Mouse (Mus musculus) adipocyte (in vitro differentiated cells): ENCODE results near the gene Ankrd6.

ENCODE experiments used
- DNase-seq: peaks from one replicate; pipeline ENCODE4 v3.0.0-alpha.2; 2016; ENCODE audit warnings: low spot score

Ankrd6 gene

DNA sequence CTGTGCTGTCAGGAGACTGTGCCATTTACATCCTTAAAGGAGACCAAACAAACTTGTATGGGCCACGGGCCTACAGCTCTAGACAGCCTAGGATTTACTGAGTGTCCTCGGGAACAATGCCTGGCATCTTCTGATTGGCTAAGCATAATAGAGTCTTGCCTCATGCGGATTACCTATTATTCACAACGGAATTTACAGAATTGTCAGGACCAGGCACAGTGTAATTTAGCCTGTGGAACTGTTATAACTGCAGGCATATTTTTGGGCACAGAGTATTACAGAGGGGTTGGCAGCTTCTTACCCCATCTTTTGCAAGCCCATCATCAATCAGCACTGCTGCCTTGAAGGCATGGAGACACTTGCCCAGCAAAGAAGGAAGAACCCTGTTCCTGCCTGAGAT, 51.6 kb downstream of the Ankrd6 start:
- no peak for DNase-seq

DNA sequence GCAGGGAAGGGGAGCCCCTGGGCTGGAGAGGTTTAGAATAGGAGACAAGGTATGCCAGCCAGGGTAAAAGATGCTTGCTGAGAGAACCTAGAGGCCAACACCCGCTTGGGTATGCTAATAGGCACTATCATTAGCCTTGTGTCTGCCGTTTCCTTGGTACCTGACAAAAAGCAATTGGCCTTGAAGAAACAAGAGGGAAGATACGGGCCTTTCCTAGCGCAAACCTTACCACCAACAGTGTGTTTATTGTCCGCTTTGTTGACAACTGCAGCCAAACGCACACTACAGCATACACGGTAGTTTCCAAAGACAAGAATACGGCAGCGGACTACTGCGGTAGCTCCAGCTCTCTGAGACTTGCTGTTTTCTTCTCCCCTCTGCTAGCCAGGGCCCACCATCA, 59.3 kb downstream of the Ankrd6 start:
- DNase-seq, result no peak

DNA sequence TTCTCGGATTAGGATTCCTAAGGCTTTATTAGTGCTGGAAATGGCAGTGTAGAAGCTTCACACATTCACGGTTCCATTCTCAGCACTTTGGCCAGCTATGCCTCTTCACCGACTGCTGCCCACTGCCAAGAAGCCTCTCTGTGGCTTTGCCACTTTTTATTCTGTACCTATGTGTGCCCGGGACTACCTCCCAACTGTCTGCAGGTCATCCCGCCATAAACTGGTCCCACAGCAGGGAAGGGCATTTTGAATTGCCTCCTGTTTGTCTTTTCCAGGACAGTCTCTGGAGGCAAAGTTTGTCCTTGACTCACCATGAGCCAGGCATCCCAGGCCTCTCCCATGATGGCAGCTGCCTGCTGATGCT, 59.9 kb downstream of the Ankrd6 start:
- no peak for DNase-seq

DNA sequence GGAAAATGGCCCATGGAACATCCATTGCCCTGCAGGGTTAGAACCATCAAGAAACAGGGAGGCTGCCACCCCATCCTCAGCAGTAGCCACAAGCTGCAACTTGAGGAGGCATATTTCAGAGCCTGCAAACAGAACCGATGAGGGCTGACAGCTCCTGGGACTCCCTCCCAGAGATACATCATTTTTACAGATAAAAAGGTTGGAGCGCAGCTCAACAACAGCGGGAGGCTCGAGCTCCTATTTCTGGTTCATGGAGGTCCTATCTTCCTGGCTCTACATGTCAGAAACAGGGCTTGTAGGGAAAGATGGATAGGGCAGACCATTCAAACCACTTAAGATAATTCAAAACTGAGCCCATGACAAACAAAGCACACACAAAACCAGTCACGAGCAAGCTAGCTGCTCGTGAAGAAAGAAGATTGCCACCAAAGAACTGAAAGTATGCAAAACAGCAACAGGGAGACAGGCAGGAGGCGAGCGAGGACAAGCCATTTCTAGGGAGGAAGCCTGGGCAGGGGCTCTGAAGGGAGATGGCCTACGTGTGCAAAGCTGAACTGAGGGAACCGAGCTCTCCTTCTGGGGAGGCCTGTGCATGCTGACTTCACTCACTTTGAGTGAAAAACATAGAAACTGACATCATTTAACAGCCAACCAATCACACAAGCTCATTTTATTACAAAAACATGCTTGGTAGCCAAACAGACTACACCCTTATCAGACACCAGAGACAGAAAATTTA, 60.5 kb downstream of the Ankrd6 start:
- no peak for DNase-seq

DNA sequence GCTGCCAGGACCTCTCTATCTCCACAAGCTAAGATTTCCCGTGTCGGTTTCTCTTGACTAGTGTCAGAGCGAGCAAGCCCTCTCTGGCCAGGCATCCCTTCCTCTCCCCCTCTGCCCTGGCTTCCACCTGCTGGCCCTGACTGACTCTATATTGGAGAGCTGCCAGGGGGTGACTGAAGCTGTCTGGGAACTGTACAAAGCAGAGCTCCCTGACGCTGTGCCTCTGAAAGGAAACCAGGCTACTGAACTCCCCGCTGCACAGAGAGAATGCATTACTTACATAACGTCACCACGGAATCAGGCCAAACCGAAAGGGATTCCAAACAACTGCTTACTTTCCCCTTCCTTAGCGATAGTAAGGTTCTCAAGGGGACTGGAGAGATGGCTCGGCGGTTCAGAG, 61.4 kb downstream of the Ankrd6 start:
- no peak for DNase-seq

DNA sequence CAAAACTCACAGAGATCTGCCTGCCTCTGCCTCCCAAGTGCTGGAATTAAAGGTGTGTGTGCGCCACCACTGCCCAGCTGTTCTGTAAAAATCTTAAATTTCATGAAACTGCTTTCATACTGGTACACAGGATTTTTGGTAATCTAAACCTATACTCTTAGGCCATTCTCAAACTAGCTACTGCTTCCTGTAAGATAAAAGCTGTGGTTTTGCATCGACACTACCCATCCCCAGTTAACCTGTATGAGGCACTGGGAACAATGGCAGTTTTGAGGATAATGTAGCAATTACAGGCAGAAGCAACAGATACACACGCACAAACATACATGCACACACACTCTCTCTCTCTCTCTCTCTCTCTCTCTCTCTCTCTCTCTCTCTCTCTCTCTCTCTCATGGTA, 64.2 kb downstream of the Ankrd6 start:
- DNase-seq, result no peak

DNA sequence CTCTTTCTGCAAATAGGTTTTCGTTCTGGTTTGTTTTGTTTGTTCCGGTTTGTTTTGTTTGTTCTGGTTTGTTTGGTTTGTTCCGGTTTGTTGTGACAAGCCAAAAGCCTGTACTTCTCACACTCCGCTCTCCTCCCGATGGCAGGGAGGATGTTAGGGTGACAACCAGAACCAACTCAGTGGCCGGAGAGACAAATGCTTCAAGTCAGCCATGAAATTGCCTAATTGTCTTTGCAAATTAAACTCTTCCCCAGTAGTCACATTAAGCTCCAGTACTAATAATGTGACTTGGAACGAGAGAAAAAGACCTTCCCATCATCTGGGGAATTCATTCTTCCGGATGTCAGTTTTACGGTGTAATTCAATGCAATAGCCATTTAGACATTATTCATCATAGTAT, 66.0 kb downstream of the Ankrd6 start:
- DNase-seq, result no peak

DNA sequence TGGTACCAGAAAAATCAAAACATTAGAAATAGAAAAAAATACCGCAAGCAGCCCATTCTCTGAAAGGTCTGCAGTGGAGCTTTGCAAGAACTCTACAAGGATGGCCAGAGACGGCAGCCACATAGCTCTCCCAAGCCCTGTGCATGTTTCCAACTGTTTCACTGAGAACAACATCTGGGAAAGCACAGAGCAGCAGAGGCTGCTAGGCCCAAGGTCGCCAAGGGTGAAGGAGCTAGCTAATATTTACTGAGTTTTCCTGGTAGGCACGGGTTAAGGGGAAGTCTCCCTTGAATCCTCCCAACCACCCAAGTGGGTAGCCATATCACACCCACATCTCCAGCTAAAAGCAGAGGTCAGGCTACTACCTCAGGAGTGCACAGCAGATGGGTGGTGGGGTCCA, 69.6 kb downstream of the Ankrd6 start:
- DNase-seq, result no peak

DNA sequence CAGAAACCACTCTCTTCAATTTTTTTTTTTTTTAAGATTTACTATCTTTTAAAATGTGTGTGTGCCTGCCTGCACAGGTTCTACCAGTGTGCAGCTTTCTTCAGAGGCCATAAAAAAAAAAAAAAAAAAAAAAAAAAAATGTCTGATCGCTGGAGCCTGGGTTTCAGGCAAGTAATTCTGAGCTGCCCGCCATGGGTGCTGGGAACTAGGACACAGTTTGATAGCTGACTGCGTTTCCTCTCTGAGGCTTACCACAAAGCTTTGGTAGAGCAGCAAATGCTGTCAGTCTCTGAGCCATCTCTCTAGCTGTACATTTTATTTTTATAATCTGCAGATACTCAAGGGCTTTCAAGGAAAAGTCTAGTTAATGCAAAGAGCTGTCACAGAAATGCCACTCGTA, 76.0 kb downstream of the Ankrd6 start:
- DNase-seq, result no peak

DNA sequence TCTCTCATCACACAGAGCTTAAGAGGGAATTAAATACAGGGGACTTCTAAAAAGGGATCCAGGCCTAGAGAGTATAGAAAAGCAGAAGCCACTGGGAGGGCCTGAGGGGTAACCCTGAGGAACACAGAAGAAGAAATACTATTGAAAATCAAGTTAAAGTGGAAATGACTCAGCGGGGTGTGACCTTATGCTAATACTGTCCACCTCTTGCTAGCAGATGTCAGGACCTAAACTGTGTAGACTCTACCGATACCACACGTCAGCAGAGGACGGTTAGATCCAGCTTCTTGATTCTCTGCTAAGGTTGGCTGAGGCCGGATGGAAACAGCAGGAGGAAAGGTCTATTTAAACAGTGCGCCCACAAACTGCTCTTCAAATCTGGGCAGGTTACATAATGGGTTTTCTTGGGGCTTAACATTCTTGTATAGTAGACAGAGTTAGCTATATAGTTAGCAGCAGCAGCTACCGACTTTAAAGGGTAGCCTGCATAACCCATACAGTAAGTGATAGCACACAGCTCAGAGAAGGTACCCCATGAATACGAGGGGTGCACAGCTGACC, 78.4 kb downstream of the Ankrd6 start:
- DNase-seq, result no peak

DNA sequence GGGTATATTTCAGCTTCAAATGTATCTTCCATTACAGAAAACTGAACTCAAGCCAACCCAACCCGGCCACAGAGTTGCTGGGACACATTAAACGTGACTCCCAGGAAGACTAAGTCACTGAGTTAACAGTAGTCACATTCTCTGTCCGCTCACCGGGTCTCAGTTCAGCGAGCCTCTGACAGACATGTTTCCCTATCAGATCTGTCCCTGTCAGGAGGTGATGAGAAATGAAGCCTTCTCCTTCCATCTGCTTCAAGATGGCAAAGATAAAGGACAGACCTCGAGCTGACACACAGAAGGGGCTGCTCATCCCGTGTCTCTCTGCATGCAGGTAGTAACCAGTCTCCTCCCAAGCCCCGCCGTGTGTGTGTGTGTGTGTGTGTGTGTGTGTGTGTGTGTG, 81.3 kb downstream of the Ankrd6 start:
- no peak for DNase-seq

DNA sequence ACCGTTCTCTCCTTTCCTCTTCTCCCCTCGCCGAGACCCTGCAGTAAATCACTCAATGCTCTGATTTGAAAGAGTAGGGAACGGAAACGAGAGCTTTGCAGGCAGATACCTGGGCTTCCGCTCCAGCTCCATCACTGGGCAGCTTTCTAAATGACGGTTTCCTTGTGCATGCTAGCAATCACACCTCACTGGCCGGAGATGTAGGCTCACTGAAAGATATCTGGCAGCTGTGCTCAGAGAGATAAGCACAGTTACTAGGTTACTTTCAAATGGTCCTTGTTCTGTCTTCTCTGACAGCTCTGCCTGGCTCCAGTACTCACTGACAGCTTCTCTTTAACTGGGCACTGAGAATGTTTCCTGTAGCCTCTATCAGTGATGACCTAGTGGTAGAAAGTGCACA, 81.8 kb downstream of the Ankrd6 start:
- DNase-seq, result no peak

DNA sequence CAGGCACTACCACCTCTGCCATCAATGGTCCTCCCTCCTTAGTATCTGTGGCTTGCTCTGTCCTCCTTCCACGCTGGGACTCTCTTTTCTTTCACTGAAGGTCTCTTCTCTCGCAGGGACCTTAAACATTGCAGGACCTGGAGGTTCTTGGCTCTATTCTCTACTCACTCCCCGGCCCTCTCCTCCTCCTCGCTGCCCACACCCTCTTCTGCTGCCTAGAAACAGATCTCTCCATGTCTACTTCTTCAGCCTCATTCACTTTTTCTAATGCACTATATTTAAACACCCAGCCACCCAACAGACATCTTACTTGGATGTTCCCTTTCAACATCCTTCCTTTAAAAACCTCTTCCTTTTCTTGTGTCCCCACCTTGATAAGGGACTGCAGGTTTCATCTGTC, 82.2 kb downstream of the Ankrd6 start:
- no peak for DNase-seq

DNA sequence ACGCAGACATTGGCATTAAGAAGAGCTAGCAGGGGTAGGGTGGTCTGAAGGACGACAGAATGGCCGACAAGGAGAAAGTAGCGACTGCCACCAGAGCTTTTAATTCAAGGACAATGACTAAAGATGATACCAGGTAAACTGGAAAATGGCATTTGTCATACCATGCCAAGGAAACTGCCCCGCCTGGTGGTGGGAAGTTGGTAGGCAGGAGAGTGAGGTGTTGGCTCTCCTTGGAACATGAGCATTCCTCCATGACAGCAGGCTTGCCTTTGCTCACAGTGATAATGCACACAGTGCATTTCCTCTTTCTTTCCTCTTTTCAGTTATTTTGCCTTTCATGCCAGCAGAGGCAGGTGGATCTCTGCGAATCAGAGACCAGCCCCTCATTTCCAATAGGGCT, 83.2 kb downstream of the Ankrd6 start:
- no peak for DNase-seq

DNA sequence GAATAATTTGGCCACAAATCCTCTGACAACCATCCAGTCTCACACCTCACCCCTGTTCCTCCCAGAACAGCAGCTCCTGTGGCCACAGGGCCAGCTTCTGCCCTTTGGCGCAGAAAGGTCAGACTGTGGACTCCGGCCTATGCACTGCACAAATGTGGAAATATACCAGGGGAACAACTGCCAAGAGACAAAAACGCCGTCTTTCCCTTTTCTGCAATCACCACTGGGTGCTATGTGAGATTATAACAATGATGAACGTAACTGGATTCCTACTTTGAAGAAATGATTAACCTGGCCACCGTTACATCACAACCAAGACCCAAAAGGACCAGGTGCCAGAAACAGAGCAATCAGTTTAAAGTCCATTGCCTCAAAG, 85.8 kb downstream of the Ankrd6 start:
- DNase-seq, result no peak

DNA sequence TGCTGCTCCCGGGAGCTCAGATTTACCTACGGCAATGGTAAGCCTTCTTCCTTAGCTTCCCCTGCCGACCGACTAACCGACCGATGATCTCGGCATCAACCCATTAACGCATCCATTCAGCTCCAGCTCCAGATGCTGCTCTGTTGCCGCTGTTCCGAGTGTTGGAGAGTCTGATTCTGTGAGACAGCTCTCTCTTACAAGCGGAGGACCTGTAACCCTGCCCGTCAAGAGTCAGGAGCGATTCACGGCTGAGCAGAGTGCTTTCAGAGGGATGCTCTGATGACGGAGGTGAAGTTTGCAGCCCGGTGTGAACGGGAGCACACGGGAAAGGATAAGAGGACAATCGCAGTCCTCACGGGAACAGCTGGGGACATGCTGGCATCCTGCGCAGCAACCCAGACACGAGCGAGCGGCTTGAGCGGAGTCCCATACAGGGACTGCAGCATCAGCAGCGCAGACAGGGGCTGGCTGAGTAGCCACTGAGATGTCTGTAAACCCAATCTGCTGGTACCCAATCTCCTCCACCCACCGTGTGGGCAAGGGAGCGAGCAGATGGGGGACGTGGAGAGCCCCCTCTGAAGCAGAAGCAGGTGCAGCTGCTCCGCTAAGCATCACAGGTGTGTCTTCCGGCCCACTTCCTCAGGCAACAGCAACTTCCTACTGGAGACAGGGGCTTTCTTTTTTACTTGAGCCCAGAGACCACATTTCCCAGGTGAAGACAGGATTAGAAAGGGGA, 86.3 kb downstream of the Ankrd6 start:
- no peak for DNase-seq

DNA sequence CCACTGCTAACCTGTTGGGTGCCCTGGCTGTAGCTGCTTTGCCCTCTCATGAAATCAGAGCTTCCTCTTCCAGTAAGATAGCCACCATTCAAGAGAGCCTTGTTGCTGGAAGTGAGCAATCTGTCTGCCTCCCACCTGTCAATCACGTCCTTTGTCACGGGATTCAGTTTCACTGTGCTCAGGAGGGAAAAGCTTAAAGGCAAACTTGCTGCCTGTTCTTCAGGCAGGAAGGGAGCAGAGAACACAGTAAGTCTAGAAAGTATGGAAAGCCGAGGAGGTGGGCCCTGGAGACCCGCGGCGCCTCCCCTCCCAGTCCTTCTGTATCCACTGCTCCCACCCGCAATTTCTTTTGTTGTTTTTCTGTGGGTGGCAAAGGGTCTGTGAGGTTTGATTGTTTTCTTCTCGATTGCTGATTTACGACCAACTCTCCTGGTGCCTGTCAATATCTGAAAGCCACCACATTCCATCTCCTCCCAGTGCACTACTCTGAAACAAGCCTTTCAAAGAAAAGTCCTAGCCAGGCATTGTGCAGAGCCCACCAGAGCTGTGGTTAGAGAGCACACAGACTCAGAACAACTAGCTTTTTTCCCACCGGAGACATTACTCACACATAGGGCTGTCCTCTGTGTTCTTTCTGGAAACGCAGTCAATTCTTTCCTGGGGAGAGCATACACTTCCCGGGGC, 87.1 kb downstream of the Ankrd6 start:
- no peak for DNase-seq

DNA sequence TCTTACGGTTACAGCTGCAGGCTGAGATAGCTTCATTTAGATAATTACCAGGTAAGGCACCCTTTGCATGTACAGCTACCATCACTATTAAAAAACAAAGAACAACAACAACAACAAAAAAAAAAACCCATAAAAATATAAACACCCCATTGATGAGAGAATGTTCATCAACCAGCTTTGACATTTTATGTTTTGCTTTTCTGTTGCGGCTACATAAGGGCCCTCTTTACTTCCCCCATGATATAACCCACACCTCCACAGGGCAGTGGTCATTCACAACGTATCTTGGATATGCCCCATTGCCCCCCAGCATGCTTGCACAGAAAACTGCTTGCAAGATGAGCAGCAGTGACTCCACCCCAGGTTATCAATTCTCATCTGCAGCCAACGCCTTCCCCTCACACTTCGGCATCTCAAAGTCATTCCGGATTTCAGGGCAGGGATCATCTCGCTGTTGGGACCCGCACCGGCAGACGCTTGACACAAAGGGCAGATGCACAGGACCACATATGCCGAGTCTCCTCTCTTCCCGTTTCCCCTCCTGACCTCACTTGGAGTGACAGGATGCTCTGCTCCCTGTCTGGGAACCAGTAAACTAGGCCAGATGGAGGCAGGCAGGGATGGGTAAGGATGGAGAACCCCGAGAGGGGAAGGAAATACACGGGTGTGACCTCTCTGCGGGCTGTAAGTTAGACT, 87.7 kb downstream of the Ankrd6 start:
- DNase-seq, result no peak

DNA sequence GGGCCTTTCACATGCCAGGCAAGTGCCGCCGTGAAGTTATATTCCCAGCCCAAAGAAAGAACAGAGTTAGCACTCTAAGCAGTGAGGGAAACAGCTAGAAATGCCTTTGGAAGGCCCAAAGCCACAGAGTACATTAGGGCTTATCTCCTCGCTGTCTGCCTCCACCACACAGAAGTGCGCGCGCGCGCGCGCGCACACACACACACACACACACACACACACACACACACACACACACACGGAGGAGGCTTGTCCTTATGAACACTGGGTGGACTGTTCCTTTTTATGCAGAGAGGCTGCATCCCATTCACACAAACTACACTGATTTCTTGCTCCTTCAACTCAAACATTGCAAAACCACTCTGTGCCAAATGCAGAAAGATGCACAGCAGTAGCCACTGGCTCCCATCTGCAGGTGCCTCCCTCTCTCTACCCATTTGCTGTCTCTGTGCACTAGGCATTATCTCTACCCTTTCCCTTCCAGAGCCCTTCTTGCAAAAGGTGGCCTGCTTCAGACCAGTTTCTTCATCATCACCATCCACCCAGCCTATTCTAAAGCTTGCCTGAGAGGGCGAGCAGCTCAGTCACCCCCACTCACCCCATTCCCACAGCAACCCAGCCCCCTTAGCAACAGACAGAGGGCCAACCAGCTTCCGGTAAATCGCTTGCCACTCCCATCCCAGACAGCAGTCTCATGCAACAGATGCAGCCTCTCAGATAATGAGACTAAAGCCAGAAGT, 88.5 kb downstream of the Ankrd6 start:
- no peak for DNase-seq

DNA sequence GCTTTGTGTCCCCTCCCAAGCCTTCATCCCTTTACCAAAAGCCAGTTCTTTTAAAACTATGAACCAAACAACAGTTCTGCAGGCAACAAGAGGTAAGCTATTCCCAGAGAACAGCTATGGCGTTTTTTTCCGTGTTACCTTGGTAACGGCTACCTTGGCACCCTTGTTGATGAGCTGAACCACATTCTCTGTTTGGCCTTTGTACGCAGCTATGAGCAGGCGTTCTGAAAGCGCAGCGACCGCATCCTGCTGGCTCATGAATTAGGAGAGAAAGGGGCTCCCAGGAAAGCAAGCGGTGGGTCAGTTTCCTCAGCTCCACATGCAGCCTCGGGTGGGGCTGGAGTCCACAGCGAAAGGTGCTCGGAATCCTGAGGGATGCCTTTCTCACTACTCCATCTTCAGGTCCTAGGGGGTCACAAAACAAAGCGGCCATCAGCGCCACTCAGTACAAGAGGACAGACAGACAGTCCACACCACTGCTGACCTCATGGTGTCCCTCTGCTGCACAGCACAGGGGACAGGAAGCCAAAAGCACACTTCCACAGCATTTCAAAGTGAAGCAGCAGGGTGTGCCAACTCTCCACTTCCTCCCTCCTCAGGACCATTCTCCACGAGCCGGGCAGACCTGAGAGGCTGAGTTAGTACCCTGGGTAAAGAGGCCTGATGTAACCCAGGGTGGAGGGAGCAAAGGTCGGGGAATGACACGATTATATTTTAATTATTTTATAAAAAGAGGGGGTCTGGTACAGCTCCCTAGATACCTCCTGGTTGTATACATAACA, 90.3 kb downstream of the Ankrd6 start:
- no peak for DNase-seq

DNA sequence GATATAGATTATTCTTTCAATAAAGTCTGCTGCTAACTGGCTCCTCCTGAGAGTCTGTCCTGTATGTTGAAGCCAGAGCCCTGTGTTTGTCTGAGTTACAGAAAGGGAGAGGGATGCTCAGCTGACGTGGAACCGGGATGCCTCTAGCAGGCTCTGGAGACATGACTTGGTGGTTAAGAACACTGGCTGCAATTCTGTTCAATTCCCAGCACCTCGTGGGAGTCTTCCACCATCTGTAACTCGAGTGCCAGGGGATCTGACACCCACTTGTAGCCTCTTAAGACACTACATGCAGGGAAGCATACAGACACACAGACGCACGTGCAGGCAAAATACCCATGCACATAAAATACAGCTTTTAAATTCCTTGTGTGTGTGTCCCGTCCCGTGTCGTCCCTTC, 95.1 kb downstream of the Ankrd6 start:
- DNase-seq, result no peak
